Mouse (Mus musculus): ENCODE results near the gene Gm26657. TPM values are rescaled to one million over a fixed set of nuclear protein-coding genes. Genes with fewer than 3 reads are reported as not detected.

Gm26657 gene
- polyA plus RNA-seq (2015; fragmentation: Nextera tagmentation; extraction: Ambion mirVana): not detected in 2 replicates

DNA sequence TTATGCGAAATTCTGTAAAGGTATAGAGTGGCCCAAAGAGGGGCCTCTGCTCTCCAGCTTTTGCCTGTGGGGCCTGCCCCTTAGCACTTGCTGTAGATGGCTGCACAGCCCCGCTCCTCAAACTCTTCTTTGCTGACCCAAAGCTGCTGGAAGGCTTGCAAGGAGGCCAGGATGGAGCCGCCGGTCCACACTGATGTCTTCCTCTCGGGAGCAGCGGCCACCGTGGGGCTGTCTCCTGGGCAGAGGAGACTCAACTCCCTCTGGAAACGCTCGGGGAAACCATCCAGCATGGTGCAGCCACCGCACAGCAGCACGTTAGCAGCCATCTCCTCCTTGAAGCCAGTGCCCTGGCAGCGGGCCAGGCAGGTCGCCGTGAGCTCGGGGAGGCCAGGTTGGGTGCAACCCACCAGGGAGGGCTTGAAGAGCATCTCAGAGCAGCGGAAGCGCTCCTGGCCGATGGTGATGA is at the start of gene Gm26657:
TSS of gene Gm26657 (plus strand) at position 51 of the 466 bp plus-strand sequence.
- no peak within 1 kb of the TSS for H3K4me3 ChIP-seq (replicated peaks; ENCODE audit: low read length)
- WGBS: 92% methylated on average over 18 of the region's 18 CpGs
- ATAC-seq: no peak

DNA sequence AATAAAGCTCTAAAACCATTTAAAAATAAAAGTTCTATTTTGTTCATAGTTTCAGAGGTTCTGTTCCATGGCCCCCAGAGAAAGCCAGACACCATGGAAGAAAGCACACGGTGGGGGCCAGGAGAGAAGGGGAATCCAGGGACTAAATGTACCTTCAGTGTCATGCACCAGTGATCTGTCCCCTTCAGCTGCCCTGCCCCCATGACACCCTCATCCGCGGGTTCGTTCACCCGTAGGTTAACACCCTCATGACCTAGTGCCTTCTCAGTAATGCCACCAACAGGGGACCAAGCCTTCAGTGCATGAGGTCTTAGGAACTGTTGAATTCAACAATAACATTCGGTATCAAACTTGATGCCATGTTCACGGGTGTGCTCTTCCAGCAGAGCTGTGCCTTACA is 43.5 kb upstream of the Gm26657 start:
- H3K9me3 ChIP-seq (ENCODE audit: control insufficient read depth, low read length): no peaks in the 10 kb centered on the region
- no peaks in the 10 kb centered on the region for H3K36me3 ChIP-seq (ENCODE audit: control insufficient read depth, insufficient read depth)
- H3K9ac ChIP-seq (replicated peaks; ENCODE audit: low read depth, low read length): no peak overlapping the region
- no peak overlapping the region for H3K4me3 ChIP-seq (replicated peaks; ENCODE audit: low read length)
- H3K4me2 ChIP-seq (ENCODE audit: low read length): no peak overlapping the region
- no peaks in the 10 kb centered on the region for H3K27me3 ChIP-seq (replicated peaks; ENCODE audit: control insufficient read depth, insufficient read depth, low read length)
- H3K4me1 ChIP-seq (replicated peaks; ENCODE audit: control insufficient read depth, insufficient read depth, low read length): no peaks in the 10 kb centered on the region
- WGBS: 85% methylated on average over 7 of the region's 7 CpGs
- no peak for ATAC-seq
- H3K27ac ChIP-seq (ENCODE audit: low read length): no peak overlapping the region

More for the DNA sequence above, at the start of gene Gm26657:
- Histone ChIP-seq H3K4me1 (replicated peaks; ENCODE audit: control insufficient read depth, insufficient read depth, low read length) (no peaks in the 10 kb centered on the region), H3K9ac (replicated peaks; ENCODE audit: low read depth, low read length) (no peak within 1 kb of the TSS), H3K27me3 (replicated peaks; ENCODE audit: control insufficient read depth, insufficient read depth, low read length) (no peaks in the 10 kb centered on the region), H3K9me3 (ENCODE audit: control insufficient read depth, low read length) (no peaks in the 10 kb centered on the region), H3K4me2 (ENCODE audit: low read length) (no peak within 1 kb of the TSS), H3K27ac (ENCODE audit: low read length) (no peak within 1 kb of the TSS), H3K36me3 (ENCODE audit: control insufficient read depth, insufficient read depth) (peaks cover 8% of the 10 kb centered on the region)

DNA sequence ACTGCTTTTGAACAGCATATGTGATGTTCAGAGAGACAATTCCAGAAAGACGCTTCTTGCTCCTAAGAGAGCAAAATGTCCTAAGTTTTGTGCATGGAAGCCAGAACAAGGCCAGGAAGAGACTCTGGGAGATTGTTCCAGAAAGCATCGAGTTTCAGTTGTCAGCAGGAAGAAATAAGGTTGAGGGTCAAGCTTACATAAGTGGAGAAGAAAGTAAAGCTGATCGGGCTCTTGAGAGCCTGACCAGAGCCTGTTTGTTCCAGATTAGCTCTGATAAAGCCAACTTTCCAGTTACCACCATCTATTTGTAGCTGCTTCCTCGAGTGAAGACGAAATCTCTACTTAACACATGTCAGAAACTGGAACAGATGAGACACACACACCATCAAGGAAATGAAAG is 41.2 kb upstream of the Gm26657 start:
- no peak for ATAC-seq
- H3K4me1 ChIP-seq (replicated peaks; ENCODE audit: control insufficient read depth, insufficient read depth, low read length): no peaks in the 10 kb centered on the region
- H3K27me3 ChIP-seq (replicated peaks; ENCODE audit: control insufficient read depth, insufficient read depth, low read length): no peaks in the 10 kb centered on the region
- no peaks in the 10 kb centered on the region for H3K36me3 ChIP-seq (ENCODE audit: control insufficient read depth, insufficient read depth)
- no peaks in the 10 kb centered on the region for H3K9me3 ChIP-seq (ENCODE audit: control insufficient read depth, low read length)
- WGBS: 77% methylated on average over 5 of the region's 5 CpGs
- H3K4me3 ChIP-seq (replicated peaks; ENCODE audit: low read length): no peak overlapping the region
- H3K9ac ChIP-seq (replicated peaks; ENCODE audit: low read depth, low read length): no peak overlapping the region
- no peak overlapping the region for H3K4me2 ChIP-seq (ENCODE audit: low read length)
- no peak overlapping the region for H3K27ac ChIP-seq (ENCODE audit: low read length)

DNA sequence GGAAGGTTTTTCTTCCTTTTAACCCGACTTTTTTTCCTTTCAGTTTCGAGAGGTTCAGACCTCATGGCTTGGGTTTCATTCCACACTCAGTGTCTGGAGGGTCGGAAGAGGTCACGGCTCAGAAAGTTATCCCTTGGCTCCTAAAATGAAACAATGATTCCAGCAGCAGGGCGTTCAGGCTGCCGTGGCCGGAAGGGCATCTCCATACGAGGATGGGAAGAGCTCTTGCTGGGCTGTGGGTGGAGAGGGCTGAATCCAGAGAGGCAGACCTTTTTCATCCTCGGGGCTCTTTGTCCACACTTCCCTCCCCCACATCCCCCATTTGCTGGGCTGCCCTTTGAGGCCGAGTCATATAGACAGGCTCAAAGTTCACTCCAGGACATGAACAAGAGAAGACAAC is 37.6 kb upstream of the Gm26657 start:
- H3K27ac ChIP-seq (ENCODE audit: low read length): no peak overlapping the region
- 6% methylated on average over 10 of the region's 10 CpGs for WGBS
- H3K27me3 ChIP-seq (replicated peaks; ENCODE audit: control insufficient read depth, insufficient read depth, low read length): no peaks in the 10 kb centered on the region
- H3K36me3 ChIP-seq (ENCODE audit: control insufficient read depth, insufficient read depth): no peaks in the 10 kb centered on the region
- H3K4me3 ChIP-seq (replicated peaks; ENCODE audit: low read length): no peak overlapping the region
- ATAC-seq: no peak
- H3K9ac ChIP-seq (replicated peaks; ENCODE audit: low read depth, low read length): no peak overlapping the region
- H3K4me1 ChIP-seq (replicated peaks; ENCODE audit: control insufficient read depth, insufficient read depth, low read length): no peaks in the 10 kb centered on the region
- H3K4me2 ChIP-seq (ENCODE audit: low read length): no peak overlapping the region
- H3K9me3 ChIP-seq (ENCODE audit: control insufficient read depth, low read length): no peaks in the 10 kb centered on the region

DNA sequence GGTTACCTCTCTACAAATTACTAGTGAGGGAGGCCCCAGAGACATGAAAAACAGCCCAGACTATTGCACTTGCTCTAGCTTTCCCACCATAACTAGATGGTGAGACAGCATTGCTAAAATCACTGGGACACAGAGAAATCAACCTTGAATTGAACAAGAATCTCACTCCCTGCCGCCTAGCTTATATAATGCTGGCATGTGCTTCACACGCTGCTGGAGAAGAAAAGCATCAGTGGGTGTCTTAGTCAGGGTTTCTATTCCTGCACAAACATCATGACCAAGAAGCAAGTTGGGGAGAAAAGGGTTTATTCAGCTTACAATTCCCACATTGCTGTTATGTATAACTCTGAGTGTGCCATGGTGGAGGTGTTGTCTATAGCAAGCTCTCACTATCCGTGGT is 26.7 kb upstream of the Gm26657 start:
- H3K36me3 ChIP-seq (ENCODE audit: control insufficient read depth, insufficient read depth): no peaks in the 10 kb centered on the region
- no peaks in the 10 kb centered on the region for H3K27me3 ChIP-seq (replicated peaks; ENCODE audit: control insufficient read depth, insufficient read depth, low read length)
- no peak for ATAC-seq
- H3K27ac ChIP-seq (ENCODE audit: low read length): no peak overlapping the region
- H3K9me3 ChIP-seq (ENCODE audit: control insufficient read depth, low read length): no peaks in the 10 kb centered on the region
- WGBS: 81% methylated on average over 3 of the region's 3 CpGs
- no peak overlapping the region for H3K4me3 ChIP-seq (replicated peaks; ENCODE audit: low read length)
- H3K4me1 ChIP-seq (replicated peaks; ENCODE audit: control insufficient read depth, insufficient read depth, low read length): 0 out of 2 replicates have a peak, but pooled peaks cover 2% of the 10 kb centered on the region
- H3K4me2 ChIP-seq (ENCODE audit: low read length): no peak overlapping the region
- H3K9ac ChIP-seq (replicated peaks; ENCODE audit: low read depth, low read length): no peak overlapping the region

DNA sequence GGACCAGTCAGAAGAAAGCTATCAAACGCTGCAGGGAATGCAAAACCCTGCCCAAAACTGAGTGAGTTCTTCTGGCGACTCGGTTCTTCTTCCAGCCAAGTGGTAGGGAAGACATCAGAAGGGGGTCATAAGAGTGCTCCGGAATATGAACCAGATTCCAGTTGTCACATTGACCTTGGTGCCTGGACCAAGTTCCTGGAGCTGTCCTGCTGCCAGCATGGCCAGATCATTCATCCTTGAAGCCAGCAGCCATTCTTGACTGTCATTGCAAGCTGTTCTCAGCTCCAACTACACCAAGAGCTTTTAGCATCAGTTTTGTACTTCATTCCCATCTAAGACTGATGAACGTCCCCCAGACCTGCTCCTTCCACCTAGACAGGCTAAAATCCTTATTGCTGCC is 23.1 kb upstream of the Gm26657 start:
- Histone ChIP-seq H3K27me3 (replicated peaks; ENCODE audit: control insufficient read depth, insufficient read depth, low read length) (no peaks in the 10 kb centered on the region), H3K36me3 (ENCODE audit: control insufficient read depth, insufficient read depth) (no peaks in the 10 kb centered on the region), H3K9me3 (ENCODE audit: control insufficient read depth, low read length) (no peaks in the 10 kb centered on the region), H3K4me1 (replicated peaks; ENCODE audit: control insufficient read depth, insufficient read depth, low read length) (no peaks in the 10 kb centered on the region), H3K27ac (ENCODE audit: low read length) (no peak overlapping the region), H3K4me2 (ENCODE audit: low read length) (no peak overlapping the region), H3K9ac (replicated peaks; ENCODE audit: low read depth, low read length) (no peak overlapping the region), H3K4me3 (replicated peaks; ENCODE audit: low read length) (no peak overlapping the region)
- ATAC-seq: no peak
- 58% methylated on average over 5 of the region's 5 CpGs for WGBS

DNA sequence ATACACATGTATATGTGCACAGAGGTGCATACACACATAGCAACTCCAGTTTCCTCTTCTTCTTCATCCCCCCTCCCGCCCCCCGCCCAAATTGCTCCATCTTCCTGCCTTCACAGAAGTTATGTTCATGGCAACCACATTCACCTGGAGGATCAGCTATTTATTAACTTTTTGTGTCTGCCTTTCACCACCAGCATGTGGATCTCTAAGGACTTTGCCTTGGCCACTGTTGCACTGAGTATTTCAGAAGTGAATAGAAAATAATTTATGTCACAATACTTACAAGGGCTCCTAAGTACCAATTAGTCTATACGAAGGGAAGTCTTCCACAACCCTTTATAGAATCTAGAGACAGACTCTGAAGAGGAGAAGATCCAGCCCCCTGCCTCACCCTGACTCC is 21.9 kb upstream of the Gm26657 start:
- no peak overlapping the region for H3K4me2 ChIP-seq (ENCODE audit: low read length)
- 84% methylated on average over 3 of the region's 3 CpGs for WGBS
- no peak overlapping the region for H3K27ac ChIP-seq (ENCODE audit: low read length)
- no peak overlapping the region for H3K9ac ChIP-seq (replicated peaks; ENCODE audit: low read depth, low read length)
- H3K4me3 ChIP-seq (replicated peaks; ENCODE audit: low read length): no peak overlapping the region
- no peaks in the 10 kb centered on the region for H3K9me3 ChIP-seq (ENCODE audit: control insufficient read depth, low read length)
- no peak for ATAC-seq
- no peaks in the 10 kb centered on the region for H3K36me3 ChIP-seq (ENCODE audit: control insufficient read depth, insufficient read depth)
- H3K4me1 ChIP-seq (replicated peaks; ENCODE audit: control insufficient read depth, insufficient read depth, low read length): no peaks in the 10 kb centered on the region
- H3K27me3 ChIP-seq (replicated peaks; ENCODE audit: control insufficient read depth, insufficient read depth, low read length): no peaks in the 10 kb centered on the region

DNA sequence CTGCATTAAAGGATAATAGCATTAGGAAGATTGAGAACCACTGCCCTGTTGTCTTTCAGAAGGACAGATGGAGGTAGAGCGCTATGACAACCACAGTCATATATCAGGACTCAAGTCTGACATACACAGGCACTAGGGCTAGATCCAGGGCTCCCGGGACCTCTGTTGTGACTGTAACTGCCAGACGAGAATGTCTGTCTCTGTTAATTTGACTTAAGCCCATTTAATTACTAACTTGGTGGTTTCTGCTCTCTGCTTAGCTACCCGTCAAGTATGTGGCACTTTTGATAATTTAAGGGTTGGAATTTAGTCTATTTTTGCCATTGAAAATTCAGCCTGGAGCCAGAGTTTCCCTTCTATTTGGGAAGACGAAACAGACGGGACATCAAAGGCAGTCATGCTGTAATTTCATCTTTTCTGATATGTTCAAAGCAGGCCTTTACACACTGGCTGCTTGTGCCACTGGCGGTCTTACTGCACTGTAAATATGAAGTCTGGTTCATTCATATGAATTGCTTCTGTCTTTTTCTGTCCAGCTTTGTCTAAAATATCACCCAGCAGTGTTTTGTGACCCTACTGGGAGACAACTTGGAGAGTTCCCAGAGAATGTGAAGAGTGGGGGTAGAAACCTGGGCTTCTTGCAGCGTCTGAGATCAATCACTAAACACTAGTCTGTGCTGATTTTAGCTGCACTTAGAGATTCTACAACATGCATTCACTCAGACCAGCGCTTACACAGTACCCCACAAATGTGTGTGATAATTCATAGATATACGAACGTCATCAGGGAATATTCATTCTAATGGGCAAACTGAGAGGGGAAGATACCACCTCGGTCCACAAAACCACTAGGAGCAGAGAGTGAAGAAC is 21.1 kb upstream of the Gm26657 start:
- Histone ChIP-seq H3K4me2 (ENCODE audit: low read length) (no peak overlapping the region), H3K9ac (replicated peaks; ENCODE audit: low read depth, low read length) (no peak overlapping the region), H3K27me3 (replicated peaks; ENCODE audit: control insufficient read depth, insufficient read depth, low read length) (no peaks in the 10 kb centered on the region), H3K9me3 (ENCODE audit: control insufficient read depth, low read length) (no peaks in the 10 kb centered on the region), H3K4me1 (replicated peaks; ENCODE audit: control insufficient read depth, insufficient read depth, low read length) (no peaks in the 10 kb centered on the region), H3K36me3 (ENCODE audit: control insufficient read depth, insufficient read depth) (no peaks in the 10 kb centered on the region), H3K27ac (ENCODE audit: low read length) (no peak overlapping the region), H3K4me3 (replicated peaks; ENCODE audit: low read length) (no peak overlapping the region)
- ATAC-seq: no peak
- WGBS: 61% methylated on average over 12 of the region's 12 CpGs

DNA sequence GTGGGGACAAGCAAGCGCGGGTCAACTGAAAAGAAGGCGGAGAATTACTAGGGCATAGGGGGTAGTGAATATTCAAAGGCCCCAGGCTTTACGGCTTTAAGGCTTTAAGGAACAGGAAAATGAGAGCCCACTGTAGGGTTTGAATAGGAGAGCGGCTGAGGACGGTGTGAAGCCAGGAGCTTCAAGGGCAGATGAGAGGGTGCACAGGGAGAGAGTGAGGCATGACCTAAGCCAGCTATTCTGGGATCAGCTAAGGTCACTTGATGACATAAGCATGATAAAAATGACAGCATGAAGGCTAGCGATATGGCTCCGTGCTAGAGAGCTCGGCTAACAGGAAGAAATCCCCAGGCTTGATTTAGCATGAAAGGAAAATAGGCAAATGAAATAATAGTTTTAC is 20.4 kb upstream of the Gm26657 start:
- no peak for ATAC-seq
- Histone ChIP-seq H3K36me3 (ENCODE audit: control insufficient read depth, insufficient read depth) (no peaks in the 10 kb centered on the region), H3K9ac (replicated peaks; ENCODE audit: low read depth, low read length) (no peak overlapping the region), H3K27ac (ENCODE audit: low read length) (no peak overlapping the region), H3K9me3 (ENCODE audit: control insufficient read depth, low read length) (no peaks in the 10 kb centered on the region), H3K4me2 (ENCODE audit: low read length) (no peak overlapping the region), H3K4me1 (replicated peaks; ENCODE audit: control insufficient read depth, insufficient read depth, low read length) (no peaks in the 10 kb centered on the region), H3K27me3 (replicated peaks; ENCODE audit: control insufficient read depth, insufficient read depth, low read length) (no peaks in the 10 kb centered on the region), H3K4me3 (replicated peaks; ENCODE audit: low read length) (no peak overlapping the region)
- WGBS: 78% methylated on average over 9 of the region's 9 CpGs
